Mouse (Mus musculus): ENCODE measurements around the gene Rgl1.

Rgl1 gene
- long read RNA-seq, experiment 1, full-length matches to known transcripts, result 2 of 4 reads
- long read RNA-seq, experiment 1, partial matches to known transcripts, result 1 of 4 reads
- long read RNA-seq, experiment 1, other reads (novel, unspliced or antisense), result 1 of 4 reads
- long read RNA-seq, experiment 2, full-length matches to known transcripts, result 4 of 11 reads
- long read RNA-seq, experiment 2, partial matches to known transcripts, result 7 of 11 reads
- long read RNA-seq, experiment 2, other reads (novel, unspliced or antisense), result 0 of 11 reads

GRCm38 (mm10) chr1:152766032-152766772, at the start of gene Rgl1, which contains the start of gene Arpc5:
TSS of gene Rgl1 (minus strand) at chr1:152766351.
TSS of gene Arpc5 (plus strand) at chr1:152766542.
- intact Hi-C loops (cut with DNase I), result no loop called here

- intact Hi-C loops (cut with DNase I), result no loop called here
Measured at GRCm38 (mm10) chr1:152815265-152815701, 49.1 kb upstream of the Rgl1 start.

GRCm38 (mm10) chr1:152810533-152811439, 44.6 kb upstream of the Rgl1 start:
- intact Hi-C loops (cut with DNase I), result no loop called here

GRCm38 (mm10) chr1:152809541-152810252, 43.5 kb upstream of the Rgl1 start:
- intact Hi-C loops (cut with DNase I), result no loop called here

- intact Hi-C loops (cut with DNase I), result no loop called here
Measured at GRCm38 (mm10) chr1:152808392-152808680, 42.2 kb upstream of the Rgl1 start.

- intact Hi-C loops (cut with DNase I), result no loop called here
Measured at GRCm38 (mm10) chr1:152807619-152808391, 41.7 kb upstream of the Rgl1 start.

GRCm38 (mm10) chr1:152804907-152805306, 38.8 kb upstream of the Rgl1 start:
- intact Hi-C loops (cut with DNase I), result no loop called here

GRCm38 (mm10) chr1:152800633-152801176, 34.6 kb upstream of the Rgl1 start:
- intact Hi-C loops (cut with DNase I), result no loop called here

GRCm38 (mm10) chr1:152799897-152800296, 33.7 kb upstream of the Rgl1 start, which contains the start of gene Ncf2:
TSS of gene Ncf2 (plus strand) at chr1:152800194.
- intact Hi-C loops (cut with DNase I), result no loop called here

GRCm38 (mm10) chr1:152798125-152798524, 32.0 kb upstream of the Rgl1 start:
- intact Hi-C loops (cut with DNase I), result no loop called here

GRCm38 (mm10) chr1:152796683-152797263, 30.6 kb upstream of the Rgl1 start:
- intact Hi-C loops (cut with DNase I), result no loop called here

GRCm38 (mm10) chr1:152795688-152796255, 29.6 kb upstream of the Rgl1 start:
- intact Hi-C loops (cut with DNase I), result no loop called here

- intact Hi-C loops (cut with DNase I), result loop anchor here (5.0 kb wide), 1 partner anchor 114 kb away; no protein-coding TSS in a partner anchor
Measured at GRCm38 (mm10) chr1:152793495-152794130, 27.5 kb upstream of the Rgl1 start.

- intact Hi-C loops (cut with DNase I), result loop anchor here (5.0 kb wide), 1 partner anchor 114 kb away; no protein-coding TSS in a partner anchor
Measured at GRCm38 (mm10) chr1:152792736-152793494, 26.8 kb upstream of the Rgl1 start.

- intact Hi-C loops (cut with DNase I), result loop anchor here (5.0 kb wide), 1 partner anchor 116 kb away; no protein-coding TSS in a partner anchor
Measured at GRCm38 (mm10) chr1:152791269-152791668, 25.1 kb upstream of the Rgl1 start.

GRCm38 (mm10) chr1:152790821-152791220, 24.7 kb upstream of the Rgl1 start:
- intact Hi-C loops (cut with DNase I), result loop anchor here (5.0 kb wide), 1 partner anchor 116 kb away; no protein-coding TSS in a partner anchor

GRCm38 (mm10) chr1:152790254-152790653, 24.1 kb upstream of the Rgl1 start:
- intact Hi-C loops (cut with DNase I), result loop anchor here (5.0 kb wide), 1 partner anchor 117 kb away; no protein-coding TSS in a partner anchor

Measured in adrenal gland (tissue).